Mouse (Mus musculus) kidney, adult 2 months (tissue): ENCODE data around the gene Cep164.

ENCODE experiments used
- CTCF ChIP-seq: fragments of 200-500 bp; conservative IDR thresholded peaks from 2 replicates; pipeline ENCODE4 v1.5.1; 2011; ENCODE audit warnings: low read depth, mild to moderate bottlenecking, control low read depth, low read length, moderate library complexity, mixed read lengths; ENCODE audit not compliant: insufficient read depth, insufficient read length
- POLR2A ChIP-seq: fragments of 200-500 bp; IDR thresholded peaks from one replicate; pipeline ENCODE4 v1.6.1; 2011; ENCODE audit warnings: low read depth, low read length, control low read depth

DNA sequence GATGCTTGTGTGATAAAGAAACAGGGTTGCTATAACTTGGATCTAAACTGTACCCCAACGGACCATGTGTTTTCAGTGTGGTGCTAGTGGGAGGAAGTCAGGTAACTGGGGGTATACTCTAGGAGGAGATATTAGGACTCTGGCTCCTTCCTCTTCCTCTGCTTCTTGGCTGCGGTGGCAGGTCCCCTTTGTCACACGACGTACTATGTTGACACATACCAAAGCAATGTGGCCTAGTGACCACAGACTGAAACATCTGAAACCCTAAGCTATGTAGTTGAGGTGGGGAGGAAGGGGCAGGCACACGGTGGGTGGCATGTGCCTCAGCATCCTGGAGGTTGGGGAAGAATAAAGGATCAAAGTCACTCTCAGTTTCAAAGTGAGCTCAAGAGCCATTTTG lies 22.8 kb upstream of the Cep164 start:
- TF ChIP-seq CTCF (no peak), POLR2A (no peak)
